Mouse (Mus musculus) kidney, postnatal 4 days (tissue): ENCODE results near the gene Cacna1d.
A peak's percentile ranks its signal among the peaks of the same experiment; 100 is the strongest.

Source experiments
- DNase-seq, 2 experiments: peaks; one replicate each; pipeline ENCODE4 v3.0.0; 2021; ENCODE audit warnings: mixed read lengths in 2 of 2

Gene Cacna1d

DNA sequence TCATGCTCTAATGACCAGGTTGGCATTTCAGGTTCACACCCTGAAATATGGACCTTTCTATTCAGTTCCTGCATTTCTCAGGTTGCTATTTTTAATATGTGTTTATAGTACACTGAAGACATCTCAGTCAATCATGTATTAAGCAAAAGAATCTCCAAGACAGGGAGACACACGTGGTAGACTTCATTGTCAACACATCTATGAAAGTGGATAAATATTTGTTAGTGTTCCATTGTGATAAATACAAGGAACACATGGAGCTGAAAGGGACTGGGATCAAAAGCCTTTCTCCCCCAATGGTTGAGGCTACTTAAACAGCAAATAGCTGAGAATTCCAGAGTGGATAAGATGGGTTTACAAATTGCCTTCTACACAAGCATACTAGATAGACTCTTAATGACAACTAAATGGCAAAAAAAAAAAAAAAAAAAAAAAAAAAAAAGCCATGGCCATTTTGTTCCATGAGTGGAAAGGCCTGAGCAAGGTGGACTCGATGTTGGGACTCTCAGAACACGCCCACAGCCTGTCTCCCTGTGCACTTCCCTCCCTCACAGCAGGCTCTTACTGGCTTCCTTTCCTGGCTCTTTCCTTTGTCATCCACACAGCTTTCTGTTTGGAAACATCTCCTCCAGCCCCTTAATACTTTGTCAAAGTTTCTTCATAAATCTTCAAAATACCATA is 127.6 kb downstream of the Cacna1d start:
- DNase-seq: no peak

- DNase-seq: no peak
Measured at GRCm38 (mm10) chr14:30362370-30362769, 128.9 kb downstream of the Cacna1d start.

DNA sequence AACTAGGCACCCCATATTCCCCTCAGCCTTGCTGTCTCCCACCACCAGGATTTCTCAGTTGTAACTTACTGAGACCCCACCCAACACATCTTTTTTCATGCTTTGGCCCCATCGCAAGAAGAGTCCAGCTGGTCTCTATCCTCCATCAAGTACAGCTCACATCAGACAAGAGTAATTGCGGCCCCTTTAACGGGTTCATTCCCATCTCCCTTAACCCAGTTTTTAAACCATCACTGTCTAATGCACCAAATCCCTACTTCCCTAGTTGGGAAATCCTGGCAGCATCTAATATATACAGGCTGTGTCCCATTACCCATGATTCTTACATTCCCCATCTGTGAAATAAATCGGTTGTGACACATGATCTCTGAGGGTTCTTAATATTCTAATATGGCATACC is 130.8 kb downstream of the Cacna1d start:
- no peak for DNase-seq

DNA sequence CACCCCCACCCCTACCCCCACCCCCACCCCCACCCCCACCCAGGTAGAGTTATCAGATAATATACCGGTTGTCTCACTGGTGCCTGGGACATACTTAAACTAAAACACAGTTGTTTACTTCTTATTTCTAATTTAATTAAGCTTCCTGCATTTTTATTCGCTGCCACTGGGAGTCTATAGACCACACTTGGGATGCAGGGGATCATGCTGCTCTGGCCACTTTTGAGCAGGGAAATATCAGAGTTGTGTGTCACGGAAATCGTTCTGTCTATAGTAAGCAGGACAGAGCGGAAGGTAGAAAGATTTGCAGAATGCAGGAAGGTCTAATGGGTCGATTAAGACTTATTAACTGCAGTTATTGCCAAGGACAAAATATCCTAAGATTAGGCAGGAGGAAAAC is 131.3 kb downstream of the Cacna1d start:
- DNase-seq: no peak

GRCm38 (mm10) chr14:30358028-30358427 is 133.2 kb downstream of the Cacna1d start:
- DNase-seq: no peak

GRCm38 (mm10) chr14:30356456-30356855 is 134.8 kb downstream of the Cacna1d start:
- DNase-seq: no peak

GRCm38 (mm10) chr14:30354761-30355160 is 136.5 kb downstream of the Cacna1d start:
- DNase-seq: no peak

DNA sequence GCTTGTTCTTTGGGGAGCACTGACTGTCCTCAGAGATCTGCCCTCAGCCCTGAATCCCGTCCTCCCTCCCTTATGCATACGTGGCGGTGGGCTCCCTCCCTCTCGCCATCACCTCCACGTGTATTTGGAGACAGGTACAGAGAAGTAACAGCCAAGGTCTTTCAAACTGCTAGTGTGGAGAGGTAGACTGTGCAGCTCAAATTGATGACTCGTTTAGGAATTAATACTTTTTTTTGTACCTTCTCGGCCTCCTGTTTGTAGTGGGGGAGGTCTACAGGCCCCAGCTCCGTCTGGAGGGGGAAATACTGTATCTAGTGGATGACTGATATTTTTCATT is 137.2 kb downstream of the Cacna1d start:
- DNase-seq: no peak

DNA sequence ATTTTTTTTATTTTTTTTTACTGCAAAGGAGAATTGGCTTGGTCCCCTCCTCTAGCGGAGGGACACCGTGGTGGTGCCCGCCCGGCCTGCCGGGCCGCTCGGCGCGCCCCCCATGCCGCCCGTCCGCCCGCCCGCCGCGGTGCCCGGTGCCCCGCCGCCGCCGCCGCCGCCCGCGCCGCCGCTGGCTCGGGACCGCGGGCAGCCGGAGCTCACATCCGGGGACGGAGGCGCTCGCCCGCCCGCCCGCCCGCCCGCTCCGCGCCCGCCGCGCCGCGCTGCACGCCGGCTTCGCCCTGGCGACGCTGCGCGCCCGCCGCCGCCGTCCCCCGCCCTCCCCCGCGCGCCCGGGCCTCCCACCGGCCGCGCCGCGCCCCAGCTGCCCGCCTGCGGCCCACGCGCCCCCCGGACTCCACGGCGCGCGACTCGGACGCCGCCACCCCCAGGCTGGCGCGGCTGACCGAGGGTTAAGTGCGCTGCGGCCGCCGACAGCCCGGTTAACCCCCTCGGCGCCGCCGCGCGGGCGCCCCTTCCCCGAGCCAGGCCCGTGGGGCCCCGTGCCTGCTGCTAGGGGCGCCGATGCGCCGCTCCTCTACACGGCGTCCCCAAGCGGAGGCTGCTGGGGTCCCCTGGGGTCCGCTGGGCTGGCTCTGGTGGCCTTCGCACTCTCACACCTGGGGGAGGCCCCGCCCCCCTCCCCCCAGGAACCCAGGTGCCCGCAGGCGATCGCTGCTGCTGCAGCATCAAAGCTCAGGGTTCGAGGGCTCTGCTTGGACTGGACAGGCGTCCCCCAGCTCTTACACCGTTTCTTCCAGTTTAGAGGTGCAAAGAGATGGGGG is 137.7 kb downstream of the Cacna1d start:
- peak; percentile 59 to 72 for DNase-seq

- no peak for DNase-seq
Measured at GRCm38 (mm10) chr14:30352951-30353270, 138.3 kb downstream of the Cacna1d start.

DNA sequence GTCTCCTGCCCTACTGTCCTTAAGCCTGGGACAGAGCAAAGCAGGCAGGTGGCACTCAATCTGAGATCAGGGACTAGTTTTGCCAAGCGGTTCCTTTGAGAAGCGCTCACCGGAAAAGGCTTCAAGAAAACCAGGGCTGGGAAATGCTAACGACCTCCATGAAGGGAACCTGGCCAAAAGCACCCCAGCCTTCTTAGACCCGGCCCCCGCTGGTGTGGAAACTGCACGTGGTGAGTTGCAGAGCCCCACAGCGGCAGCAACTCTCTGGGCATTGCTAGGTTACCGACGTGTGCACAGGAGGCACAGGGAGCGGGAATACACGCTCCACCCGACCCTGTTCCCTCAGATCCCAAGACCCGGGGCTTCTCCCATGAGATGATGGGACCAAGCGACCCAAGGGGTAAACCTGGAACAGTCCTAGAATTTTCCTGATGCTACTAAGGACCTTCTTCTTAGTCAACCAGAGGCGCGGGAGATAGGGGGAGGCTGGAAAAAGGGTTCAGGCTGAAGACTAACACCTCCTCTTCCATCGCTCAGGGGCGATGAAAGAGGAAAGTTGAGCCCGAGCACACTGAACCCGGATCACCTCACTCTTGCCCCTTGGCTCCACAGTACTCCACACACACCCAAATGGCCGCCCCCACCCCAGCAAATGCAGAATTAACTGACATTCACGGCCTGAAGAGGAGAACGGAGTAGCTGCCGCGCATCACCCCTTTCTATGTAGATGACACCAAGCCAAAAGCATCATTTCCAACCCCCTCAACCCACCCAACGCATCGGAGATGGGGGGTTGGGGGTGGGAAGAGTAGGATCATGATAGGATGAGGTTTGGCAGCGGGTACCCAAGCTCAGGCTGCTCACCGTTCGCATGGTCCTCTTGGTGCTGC is 138.9 kb downstream of the Cacna1d start:
- peak; percentile 44 to 65 for DNase-seq

DNA sequence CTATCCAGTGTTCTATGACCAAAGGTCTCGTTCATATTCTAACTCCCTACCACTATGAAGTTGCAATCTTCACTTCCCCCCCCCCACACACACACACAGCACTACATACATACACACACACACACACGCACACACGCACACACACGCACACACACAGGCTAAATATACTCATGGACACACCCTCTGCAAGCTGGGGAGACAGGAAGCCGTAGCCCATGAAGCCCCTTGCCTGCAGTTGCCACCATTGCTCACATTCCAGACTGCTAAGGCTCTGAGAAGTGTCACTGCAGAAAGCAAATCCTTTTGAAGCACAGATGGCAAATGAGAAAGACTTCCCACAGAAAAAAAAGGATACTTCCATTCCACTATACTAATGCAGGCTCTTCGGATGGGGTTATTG is 141.0 kb downstream of the Cacna1d start:
- no peak for DNase-seq

GRCm38 (mm10) chr14:30344948-30345865 is 146.0 kb downstream of the Cacna1d start:
- peak; percentile 66 to 68 for DNase-seq

- DNase-seq: no peak
Measured at GRCm38 (mm10) chr14:30343740-30344139, 147.5 kb downstream of the Cacna1d start.

DNA sequence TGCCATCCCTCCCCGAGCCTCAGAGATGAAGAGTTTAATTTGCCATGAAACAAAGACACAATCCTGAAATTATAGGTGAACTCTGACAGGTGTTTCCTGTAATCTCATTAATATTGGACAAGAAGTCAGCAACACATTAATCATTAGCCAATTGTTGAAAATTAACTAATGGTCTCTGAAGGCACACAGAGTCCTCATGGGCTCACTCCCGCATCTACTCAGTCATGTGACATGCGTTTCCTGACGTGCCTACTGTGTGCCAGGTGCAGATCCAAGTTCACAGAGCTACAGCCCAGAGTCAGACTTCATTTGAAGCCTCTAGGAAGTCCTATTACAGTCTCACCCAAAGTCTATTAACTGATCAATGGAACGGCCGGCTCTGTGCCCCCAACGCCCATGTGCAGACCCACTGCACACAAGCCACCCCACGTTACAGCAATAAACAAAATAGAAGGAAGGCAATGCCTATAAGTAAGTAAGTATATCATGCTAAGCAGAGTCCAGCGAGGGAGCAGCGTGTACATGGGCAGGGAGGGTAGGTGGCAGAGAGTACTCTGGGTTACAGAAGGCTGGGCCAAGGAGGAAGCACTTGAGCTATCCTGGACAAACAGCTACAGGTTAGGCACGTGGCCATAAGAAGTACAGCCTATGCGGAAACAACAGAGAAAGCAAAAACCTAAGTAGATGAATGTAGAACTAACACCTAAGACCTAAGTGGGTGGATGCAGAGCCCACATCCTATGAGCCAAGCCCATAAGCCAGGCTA is 149.2 kb downstream of the Cacna1d start:
- DNase-seq: peak in 1 of 2 experiments; percentile 39

DNA sequence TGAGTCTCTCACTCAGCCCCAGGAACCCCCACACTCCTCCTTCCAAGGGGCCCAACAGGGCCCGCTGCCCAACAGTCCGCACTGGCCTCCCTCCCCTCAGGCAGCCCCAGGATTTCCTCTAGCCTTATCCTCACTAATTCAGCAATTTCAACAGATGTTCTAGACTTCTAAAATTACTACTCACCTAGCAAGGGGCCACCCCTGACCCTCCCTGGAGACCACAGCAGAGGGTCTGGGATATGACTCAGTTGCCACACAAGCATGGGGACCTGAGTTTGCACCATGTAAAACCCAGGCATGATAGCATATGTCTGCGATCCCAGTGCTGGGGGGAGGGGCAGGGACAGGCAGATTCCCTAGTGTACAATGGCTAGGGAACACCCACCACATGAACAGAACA is 151.1 kb downstream of the Cacna1d start:
- DNase-seq: no peak

DNA sequence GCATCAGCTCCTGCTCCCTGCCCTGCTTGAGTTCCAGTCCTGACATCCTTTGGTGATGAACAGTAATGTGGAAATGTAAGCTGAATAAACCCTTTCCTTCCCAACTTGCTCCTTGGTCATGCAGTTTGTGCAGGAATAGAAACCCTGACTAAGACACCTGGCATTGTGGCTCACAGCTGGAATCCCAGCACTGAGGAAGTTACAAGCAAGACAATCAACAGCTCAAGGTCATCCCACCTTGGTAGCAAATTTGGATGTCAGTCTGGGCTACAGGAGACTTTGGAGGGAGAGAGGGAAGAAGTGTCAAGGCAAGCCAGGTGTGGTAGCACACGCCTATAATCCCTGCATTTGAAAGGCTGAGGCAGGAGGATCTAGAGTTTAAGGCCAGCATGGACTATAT is 159.4 kb downstream of the Cacna1d start:
- no peak for DNase-seq

GRCm38 (mm10) chr14:30330416-30331181 is 160.7 kb downstream of the Cacna1d start:
- DNase-seq: no peak

GRCm38 (mm10) chr14:30329109-30329508 is 162.1 kb downstream of the Cacna1d start:
- no peak for DNase-seq

- DNase-seq: no peak
Measured at GRCm38 (mm10) chr14:30327452-30327851, 163.8 kb downstream of the Cacna1d start.

DNA sequence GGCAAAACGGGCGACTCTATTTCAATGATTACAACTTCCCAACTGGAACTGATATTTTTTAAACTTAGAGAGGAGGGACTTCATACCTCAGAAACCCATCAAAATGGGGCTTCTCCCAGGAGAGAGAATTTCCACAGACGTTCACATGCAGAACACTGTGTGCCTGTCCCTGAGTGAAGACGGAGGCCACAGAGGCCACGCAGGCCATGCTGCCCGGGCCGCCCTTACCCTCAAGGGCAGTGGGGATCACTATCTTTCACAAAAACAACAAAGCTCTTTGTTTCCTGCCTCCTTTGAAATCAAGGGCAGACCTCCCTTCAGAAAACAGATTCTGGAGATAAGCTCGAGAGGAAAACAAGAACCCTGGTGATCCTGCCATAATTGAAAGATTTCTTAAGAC is 164.2 kb downstream of the Cacna1d start:
- DNase-seq: no peak
